Mouse (Mus musculus): ENCODE results near the gene Sertm1. TPM values are rescaled to one million over a fixed set of nuclear protein-coding genes. Genes with fewer than 3 reads are reported as not detected.

Gene Sertm1
- polyA plus RNA-seq (2012; rRNA removed) = 0.05 and 0.09 TPM in 2 replicates

GRCm38 (mm10) chr3:54915643-54916071 is at the start of gene Sertm1:
Gene Sertm1 (minus strand): TSS chr3:54915887.

Other genes with a start within 250 kb of the Sertm1 start
- 32.7 and 33.9 TPM in 2 replicates for gene Supt20, start 223.1 kb downstream of the Sertm1 start, polyA plus RNA-seq (2012; rRNA removed)
- not detected in 2 replicates for gene Gm21958, start 201.5 kb downstream of the Sertm1 start, polyA plus RNA-seq (2012; rRNA removed)
- 8.9 and 9.9 TPM in 2 replicates for gene Exosc8, start 180.5 kb downstream of the Sertm1 start, polyA plus RNA-seq (2012; rRNA removed)
- 12.1 and 16.6 TPM in 2 replicates for gene Alg5, start 180.3 kb downstream of the Sertm1 start, polyA plus RNA-seq (2012; rRNA removed)
- 1.2 and 1.7 TPM in 2 replicates for gene Smad9, start 160.3 kb downstream of the Sertm1 start, polyA plus RNA-seq (2012; rRNA removed)
- 24.4 and 29.9 TPM in 2 replicates for gene Rfxap, start 108.1 kb downstream of the Sertm1 start, polyA plus RNA-seq (2012; rRNA removed)
- gene Ccna1, start 139.6 kb upstream of the Sertm1 start, polyA plus RNA-seq (2012; rRNA removed) = 0.24 and 0.47 TPM in 2 replicates
- gene Spg20, start 196.2 kb upstream of the Sertm1 start, polyA plus RNA-seq (2012; rRNA removed) = 5.1 and 5.3 TPM in 2 replicates
- gene Ccdc169, start 221.5 kb upstream of the Sertm1 start, polyA plus RNA-seq (2012; rRNA removed) = not detected in 2 replicates